Mouse (Mus musculus): Measurements from ENCODE around the gene Tmie. TPM values are rescaled to one million over a fixed set of nuclear protein-coding genes. Genes with fewer than 3 reads are reported as not detected.
A peak's percentile ranks its signal among the peaks of the same experiment; 100 is the strongest.

Gene Tmie
- 0.07 TPM in 1 of 2 replicates, not detected in the other for polyA plus RNA-seq (2014; fragmentation: Nextera tagmentation; extraction: Ambion mirVana)

- H3K9ac ChIP-seq (ENCODE audit: low read depth, low read length), result peak within 1 kb of the TSS; percentile 67
- H3K27me3 ChIP-seq (ENCODE audit: control insufficient read depth, insufficient read depth, low read length), result peaks cover 41% of the 10 kb centered on the region
- H3K4me3 ChIP-seq (ENCODE audit: low read depth, low read length), result peak within 1 kb of the TSS; percentile 67
- H3K4me1 ChIP-seq (ENCODE audit: control insufficient read depth, insufficient read depth, low read length), result peaks cover 11% of the 10 kb centered on the region; the same call in 1 of the 2 replicates
- under 1% methylated on average over 55 of the region's 57 CpGs for WGBS (ENCODE audit: insufficient replicate concordance)
- no peaks in the 10 kb centered on the region for H3K36me3 ChIP-seq (ENCODE audit: control insufficient read depth, insufficient read depth, low read length)
- no peaks in the 10 kb centered on the region for H3K9me3 ChIP-seq (replicated peaks; ENCODE audit: control insufficient read depth, low read length)
- no peak within 1 kb of the TSS for H3K27ac ChIP-seq (ENCODE audit: low read depth, low read length)
- H3K4me2 ChIP-seq, result peak within 1 kb of the TSS; percentile 96
- peak; percentile 44; the same call in 1 of the 2 replicates for ATAC-seq (replicated peaks; ENCODE audit: insufficient number of reproducible peaks, low FRiP score, low TSS enrichment)
These were observed at the start of gene Tmie for GRCm38 (mm10) chr9:110879998-110880561. TSS of gene Tmie (minus strand) at chr9:110880113.

- no peaks in the 10 kb centered on the region for H3K4me1 ChIP-seq (ENCODE audit: control insufficient read depth, insufficient read depth, low read length)
- H3K36me3 ChIP-seq (ENCODE audit: control insufficient read depth, insufficient read depth, low read length), result no peaks in the 10 kb centered on the region
- 0 out of 2 replicates have a peak, but pooled peaks cover under 1% of the 10 kb centered on the region for H3K27me3 ChIP-seq (ENCODE audit: control insufficient read depth, insufficient read depth, low read length)
- H3K27ac ChIP-seq (ENCODE audit: low read depth, low read length), result no peak overlapping the region
- H3K9ac ChIP-seq (ENCODE audit: low read depth, low read length), result no peak overlapping the region
- 10% methylated on average over 7 of the region's 7 CpGs for WGBS (ENCODE audit: insufficient replicate concordance)
- no peak for ATAC-seq (replicated peaks; ENCODE audit: insufficient number of reproducible peaks, low FRiP score, low TSS enrichment)
- no peak overlapping the region; the same call in 1 of the 2 replicates for H3K4me2 ChIP-seq
- no peaks in the 10 kb centered on the region for H3K9me3 ChIP-seq (replicated peaks; ENCODE audit: control insufficient read depth, low read length)
- H3K4me3 ChIP-seq (ENCODE audit: low read depth, low read length), result no peak overlapping the region
These were observed 42.8 kb upstream of the Tmie start for GRCm38 (mm10) chr9:110922759-110923158.

DNA sequence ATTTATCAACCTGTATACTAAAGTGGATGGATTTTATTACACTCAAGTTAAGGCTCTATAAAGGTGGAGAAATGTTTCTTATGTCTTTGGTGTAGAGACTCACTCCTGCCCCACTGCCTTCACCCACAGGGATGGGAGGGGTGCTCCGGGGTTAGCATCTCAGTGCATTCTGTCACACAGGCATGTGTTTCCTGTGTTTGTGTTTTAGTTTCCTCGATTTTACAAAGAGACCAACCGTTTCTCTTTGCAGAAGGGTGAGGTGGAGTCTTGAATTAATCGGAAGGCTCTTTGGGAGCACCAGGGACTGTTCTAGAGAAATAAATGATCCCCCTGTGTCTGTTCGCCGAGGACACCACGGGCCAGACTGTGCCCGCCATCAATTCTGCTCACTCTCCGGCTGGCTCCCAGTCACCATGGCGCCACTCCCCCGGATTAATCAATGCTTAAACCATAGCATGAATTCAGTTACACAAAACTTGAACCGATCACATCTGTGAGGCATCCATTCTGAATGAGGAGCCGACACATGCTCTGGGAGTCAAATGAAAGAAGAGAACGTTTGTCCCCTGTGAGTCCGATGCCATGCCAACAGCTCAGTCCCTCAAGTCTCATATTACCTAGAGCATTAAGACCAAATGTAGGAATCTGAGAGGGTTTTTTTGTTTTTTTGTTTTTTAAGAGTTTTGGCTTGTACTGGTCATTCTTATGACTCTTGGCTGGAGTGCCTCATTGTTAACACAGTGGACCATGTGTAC is 40.9 kb upstream of the Tmie start:
- no peak overlapping the region for H3K4me3 ChIP-seq (ENCODE audit: low read depth, low read length)
- no peak for ATAC-seq (replicated peaks; ENCODE audit: insufficient number of reproducible peaks, low FRiP score, low TSS enrichment)
- no peaks in the 10 kb centered on the region for H3K36me3 ChIP-seq (ENCODE audit: control insufficient read depth, insufficient read depth, low read length)
- no peak overlapping the region for H3K4me2 ChIP-seq
- 0 out of 2 replicates have a peak, but pooled peaks cover 3% of the 10 kb centered on the region for H3K27me3 ChIP-seq (ENCODE audit: control insufficient read depth, insufficient read depth, low read length)
- no peaks in the 10 kb centered on the region for H3K4me1 ChIP-seq (ENCODE audit: control insufficient read depth, insufficient read depth, low read length)
- no peak overlapping the region for H3K9ac ChIP-seq (ENCODE audit: low read depth, low read length)
- no peak overlapping the region for H3K27ac ChIP-seq (ENCODE audit: low read depth, low read length)
- 73% methylated on average over 15 of the region's 15 CpGs for WGBS (ENCODE audit: insufficient replicate concordance)
- no peaks in the 10 kb centered on the region for H3K9me3 ChIP-seq (replicated peaks; ENCODE audit: control insufficient read depth, low read length)

GRCm38 (mm10) chr9:110916786-110917185 is 36.9 kb upstream of the Tmie start, which contains the start of gene Fam240a:
TSS of gene Fam240a (minus strand) at chr9:110916861.
- 76% methylated on average over 7 of the region's 7 CpGs for WGBS (ENCODE audit: insufficient replicate concordance)
- Histone ChIP-seq H3K27ac (ENCODE audit: low read depth, low read length) (no peak within 1 kb of the TSS), H3K9me3 (replicated peaks; ENCODE audit: control insufficient read depth, low read length) (no peaks in the 10 kb centered on the region), H3K4me3 (ENCODE audit: low read depth, low read length) (no peak within 1 kb of the TSS), H3K9ac (ENCODE audit: low read depth, low read length) (no peak within 1 kb of the TSS), H3K27me3 (ENCODE audit: control insufficient read depth, insufficient read depth, low read length) (0 out of 2 replicates have a peak, but pooled peaks cover 3% of the 10 kb centered on the region), H3K36me3 (ENCODE audit: control insufficient read depth, insufficient read depth, low read length) (no peaks in the 10 kb centered on the region), H3K4me1 (ENCODE audit: control insufficient read depth, insufficient read depth, low read length) (no peaks in the 10 kb centered on the region), H3K4me2 (no peak within 1 kb of the TSS)
- ATAC-seq (replicated peaks; ENCODE audit: insufficient number of reproducible peaks, low FRiP score, low TSS enrichment), result no peak

- no peak for ATAC-seq (replicated peaks; ENCODE audit: insufficient number of reproducible peaks, low FRiP score, low TSS enrichment)
- H3K4me1 ChIP-seq (ENCODE audit: control insufficient read depth, insufficient read depth, low read length), result no peaks in the 10 kb centered on the region
- no peak overlapping the region for H3K4me3 ChIP-seq (ENCODE audit: low read depth, low read length)
- H3K27ac ChIP-seq (ENCODE audit: low read depth, low read length), result no peak overlapping the region
- H3K9ac ChIP-seq (ENCODE audit: low read depth, low read length), result no peak overlapping the region
- 0 out of 2 replicates have a peak, but pooled peaks cover 3% of the 10 kb centered on the region for H3K27me3 ChIP-seq (ENCODE audit: control insufficient read depth, insufficient read depth, low read length)
- no peaks in the 10 kb centered on the region for H3K9me3 ChIP-seq (replicated peaks; ENCODE audit: control insufficient read depth, low read length)
- no peaks in the 10 kb centered on the region for H3K36me3 ChIP-seq (ENCODE audit: control insufficient read depth, insufficient read depth, low read length)
- WGBS (ENCODE audit: insufficient replicate concordance), result 55% methylated on average over 8 of the region's 8 CpGs
- H3K4me2 ChIP-seq, result no peak overlapping the region
These were observed 35.6 kb upstream of the Tmie start for GRCm38 (mm10) chr9:110915466-110915865.

GRCm38 (mm10) chr9:110914631-110915236 is 34.8 kb upstream of the Tmie start:
- ATAC-seq (replicated peaks; ENCODE audit: insufficient number of reproducible peaks, low FRiP score, low TSS enrichment), result no peak
- no peaks in the 10 kb centered on the region for H3K36me3 ChIP-seq (ENCODE audit: control insufficient read depth, insufficient read depth, low read length)
- H3K9me3 ChIP-seq (replicated peaks; ENCODE audit: control insufficient read depth, low read length), result no peaks in the 10 kb centered on the region
- 49% methylated on average over 21 of the region's 21 CpGs for WGBS (ENCODE audit: insufficient replicate concordance)
- no peak overlapping the region for H3K9ac ChIP-seq (ENCODE audit: low read depth, low read length)
- H3K27ac ChIP-seq (ENCODE audit: low read depth, low read length), result no peak overlapping the region
- 0 out of 2 replicates have a peak, but pooled peaks cover 3% of the 10 kb centered on the region for H3K27me3 ChIP-seq (ENCODE audit: control insufficient read depth, insufficient read depth, low read length)
- H3K4me2 ChIP-seq, result no peak overlapping the region
- H3K4me3 ChIP-seq (ENCODE audit: low read depth, low read length), result no peak overlapping the region
- H3K4me1 ChIP-seq (ENCODE audit: control insufficient read depth, insufficient read depth, low read length), result no peaks in the 10 kb centered on the region

- no peaks in the 10 kb centered on the region for H3K4me1 ChIP-seq (ENCODE audit: control insufficient read depth, insufficient read depth, low read length)
- no peak overlapping the region for H3K27ac ChIP-seq (ENCODE audit: low read depth, low read length)
- 71% methylated on average over 6 of the region's 6 CpGs for WGBS (ENCODE audit: insufficient replicate concordance)
- H3K9ac ChIP-seq (ENCODE audit: low read depth, low read length), result no peak overlapping the region
- no peaks in the 10 kb centered on the region for H3K27me3 ChIP-seq (ENCODE audit: control insufficient read depth, insufficient read depth, low read length)
- no peak overlapping the region for H3K4me2 ChIP-seq
- no peaks in the 10 kb centered on the region; the same call in 1 of the 2 replicates for H3K9me3 ChIP-seq (replicated peaks; ENCODE audit: control insufficient read depth, low read length)
- ATAC-seq (replicated peaks; ENCODE audit: insufficient number of reproducible peaks, low FRiP score, low TSS enrichment), result no peak
- no peaks in the 10 kb centered on the region for H3K36me3 ChIP-seq (ENCODE audit: control insufficient read depth, insufficient read depth, low read length)
- H3K4me3 ChIP-seq (ENCODE audit: low read depth, low read length), result no peak overlapping the region
These were observed 29.6 kb upstream of the Tmie start for GRCm38 (mm10) chr9:110909371-110909967.

GRCm38 (mm10) chr9:110908631-110909016 is 28.7 kb upstream of the Tmie start:
- no peak overlapping the region for H3K4me2 ChIP-seq
- no peaks in the 10 kb centered on the region; the same call in 1 of the 2 replicates for H3K9me3 ChIP-seq (replicated peaks; ENCODE audit: control insufficient read depth, low read length)
- ATAC-seq (replicated peaks; ENCODE audit: insufficient number of reproducible peaks, low FRiP score, low TSS enrichment), result no peak
- H3K27me3 ChIP-seq (ENCODE audit: control insufficient read depth, insufficient read depth, low read length), result no peaks in the 10 kb centered on the region
- WGBS (ENCODE audit: insufficient replicate concordance), result 65% methylated on average over 3 of the region's 3 CpGs
- H3K9ac ChIP-seq (ENCODE audit: low read depth, low read length), result no peak overlapping the region
- no peak overlapping the region for H3K4me3 ChIP-seq (ENCODE audit: low read depth, low read length)
- H3K27ac ChIP-seq (ENCODE audit: low read depth, low read length), result no peak overlapping the region
- H3K4me1 ChIP-seq (ENCODE audit: control insufficient read depth, insufficient read depth, low read length), result no peaks in the 10 kb centered on the region
- no peaks in the 10 kb centered on the region for H3K36me3 ChIP-seq (ENCODE audit: control insufficient read depth, insufficient read depth, low read length)

Data from heart, embryonic 11.5 days (tissue).